Mouse (Mus musculus) testis, adult 2 months (tissue): ENCODE results near the gene 1810009A15Rik. TPM values are rescaled to one million over a fixed set of nuclear protein-coding genes. Genes with fewer than 3 reads are reported as not detected.
"Not testable (repeated sequence)": the region's sequence is repeated elsewhere in the genome, so short reads cannot be mapped to it uniquely, and the experiment has no call there.

Source experiments
- H3K27ac ChIP-seq: fragments of 200-500 bp; 2 replicates; pipeline ENCODE4 v1.5.1; 2012; ENCODE audit warnings: low read depth, low read length; ENCODE audit not compliant: control insufficient read depth, insufficient read depth
- H3K27me3 ChIP-seq: fragments of 200-500 bp; 2 replicates; pipeline ENCODE4 v1.6.1; 2012; ENCODE audit warnings: mild to moderate bottlenecking, low read length, moderate library complexity; ENCODE audit not compliant: control insufficient read depth, insufficient read depth
- H3K36me3 ChIP-seq: fragments of 200-500 bp; 2 replicates; pipeline ENCODE4 v1.6.1; 2012; ENCODE audit warnings: mild to moderate bottlenecking, low read length; ENCODE audit not compliant: control insufficient read depth, insufficient read depth
- H3K4me1 ChIP-seq: fragments of 200-500 bp; 2 replicates; pipeline ENCODE4 v1.6.1; 2012; ENCODE audit warnings: low read length; ENCODE audit not compliant: control insufficient read depth, insufficient read depth
- H3K4me3 ChIP-seq: fragments of 200-500 bp; 2 replicates; pipeline ENCODE4 v1.5.1; 2012; ENCODE audit warnings: low read depth, mild to moderate bottlenecking, low read length, moderate library complexity, mixed read lengths; ENCODE audit not compliant: control insufficient read depth
- CTCF ChIP-seq: fragments of 200-500 bp; IDR thresholded peaks from 2 replicates; pipeline ENCODE4 v1.5.1; 2012; ENCODE audit warnings: low read depth, mild to moderate bottlenecking, inconsistent platforms, low read length, moderate library complexity; ENCODE audit not compliant: control insufficient read depth, insufficient read depth, insufficient replicate concordance
- POLR2A ChIP-seq: fragments of 200-500 bp; IDR thresholded peaks from 2 replicates; pipeline ENCODE4 v1.6.1; 2012; ENCODE audit warnings: low read depth, mild to moderate bottlenecking, inconsistent platforms, low read length, moderate library complexity; ENCODE audit not compliant: control insufficient read depth
- polyA plus RNA-seq: library from polyadenylated mRNA; depleted of rRNA; stranded (reverse); fragments of >200 nt; gene quantifications from 2 replicates; pipeline ENCODE4 v1.2.3, GENCODE M21; 2012

The 1810009A15Rik gene
- polyA plus RNA-seq, 1 experiment: 48.4 TPM

DNA sequence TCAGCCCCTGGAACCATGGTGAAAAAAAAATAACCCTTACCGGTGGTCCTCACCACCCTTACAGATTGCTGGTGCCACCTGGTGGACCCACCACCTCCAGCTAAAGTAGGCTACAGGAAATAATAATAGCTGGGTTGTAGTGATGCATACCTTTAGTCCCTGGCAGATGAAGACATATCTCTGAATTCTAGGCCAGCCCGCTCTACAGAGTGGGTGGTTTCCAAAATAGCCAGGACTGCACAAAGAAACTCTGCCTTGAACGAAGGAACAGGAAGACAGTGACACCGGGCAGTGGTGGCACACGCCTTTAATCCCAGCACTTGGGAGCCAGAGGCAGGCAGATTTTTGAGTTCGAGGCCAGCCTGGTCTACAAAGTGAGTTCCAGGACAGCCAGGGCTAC is 24.4 kb upstream of the 1810009A15Rik start:
- Histone ChIP-seq H3K36me3 (no peaks in the 10 kb centered on the region), H3K27ac (no peak overlapping the region)
- TF ChIP-seq CTCF (no peak), POLR2A (no peak)

DNA sequence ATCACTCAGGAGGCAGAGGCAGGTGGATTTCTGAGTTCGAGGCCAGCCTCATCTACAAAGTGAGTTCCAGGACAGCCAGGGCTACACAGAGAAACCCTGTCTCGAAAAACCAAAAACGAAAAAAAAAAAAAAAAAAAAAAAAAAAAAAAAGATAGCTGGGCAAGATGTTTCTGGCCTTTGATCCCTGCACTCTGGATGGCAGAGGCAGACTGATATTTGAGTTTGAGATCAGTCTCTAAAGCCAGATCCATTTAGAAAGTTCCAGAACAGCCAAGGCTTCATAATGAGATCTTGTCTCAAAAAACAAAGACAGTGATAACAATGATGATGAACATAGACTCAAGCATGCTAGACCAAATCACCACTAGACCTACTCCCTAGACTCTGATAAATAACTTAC is 18.3 kb upstream of the 1810009A15Rik start:
- not testable (repeated sequence) for H3K36me3 ChIP-seq, H3K4me1 ChIP-seq, H3K4me3 ChIP-seq, H3K27ac ChIP-seq, H3K27me3 ChIP-seq

More for the DNA sequence above, 24.4 kb upstream of the 1810009A15Rik start:
- H3K4me1 ChIP-seq: no peaks in the 10 kb centered on the region
- no peaks in the 10 kb centered on the region for H3K27me3 ChIP-seq
- H3K4me3 ChIP-seq: no peak overlapping the region

DNA sequence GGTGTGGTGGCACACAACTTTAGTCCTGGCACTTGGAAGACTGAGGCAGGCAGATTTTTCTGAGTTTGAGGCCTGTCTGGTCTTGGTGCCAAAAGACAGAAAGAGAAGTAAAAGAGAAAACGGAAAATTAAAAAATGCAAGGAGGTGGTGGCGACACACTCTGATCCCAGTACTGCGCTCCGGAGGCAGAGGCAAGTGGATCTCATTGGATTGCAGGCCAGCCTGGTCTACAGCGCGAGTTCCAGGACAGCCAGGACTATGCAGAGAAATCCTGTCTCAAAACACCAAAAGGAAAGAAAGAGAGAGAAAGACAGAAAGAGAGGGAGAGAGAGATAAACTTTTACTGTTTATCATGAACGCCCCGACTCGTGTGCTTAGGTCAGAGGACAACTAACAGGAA is 17.8 kb upstream of the 1810009A15Rik start:
- peak overlapping the region; percentile 87 for H3K4me3 ChIP-seq
- peaks cover 6% of the 10 kb centered on the region for H3K4me1 ChIP-seq
- TF ChIP-seq CTCF: no peak
- no peak for TF ChIP-seq POLR2A
- H3K27ac ChIP-seq: peak overlapping the region; percentile 93
- H3K36me3 ChIP-seq: peaks cover 6% of the 10 kb centered on the region
- H3K27me3 ChIP-seq: no peaks in the 10 kb centered on the region

DNA sequence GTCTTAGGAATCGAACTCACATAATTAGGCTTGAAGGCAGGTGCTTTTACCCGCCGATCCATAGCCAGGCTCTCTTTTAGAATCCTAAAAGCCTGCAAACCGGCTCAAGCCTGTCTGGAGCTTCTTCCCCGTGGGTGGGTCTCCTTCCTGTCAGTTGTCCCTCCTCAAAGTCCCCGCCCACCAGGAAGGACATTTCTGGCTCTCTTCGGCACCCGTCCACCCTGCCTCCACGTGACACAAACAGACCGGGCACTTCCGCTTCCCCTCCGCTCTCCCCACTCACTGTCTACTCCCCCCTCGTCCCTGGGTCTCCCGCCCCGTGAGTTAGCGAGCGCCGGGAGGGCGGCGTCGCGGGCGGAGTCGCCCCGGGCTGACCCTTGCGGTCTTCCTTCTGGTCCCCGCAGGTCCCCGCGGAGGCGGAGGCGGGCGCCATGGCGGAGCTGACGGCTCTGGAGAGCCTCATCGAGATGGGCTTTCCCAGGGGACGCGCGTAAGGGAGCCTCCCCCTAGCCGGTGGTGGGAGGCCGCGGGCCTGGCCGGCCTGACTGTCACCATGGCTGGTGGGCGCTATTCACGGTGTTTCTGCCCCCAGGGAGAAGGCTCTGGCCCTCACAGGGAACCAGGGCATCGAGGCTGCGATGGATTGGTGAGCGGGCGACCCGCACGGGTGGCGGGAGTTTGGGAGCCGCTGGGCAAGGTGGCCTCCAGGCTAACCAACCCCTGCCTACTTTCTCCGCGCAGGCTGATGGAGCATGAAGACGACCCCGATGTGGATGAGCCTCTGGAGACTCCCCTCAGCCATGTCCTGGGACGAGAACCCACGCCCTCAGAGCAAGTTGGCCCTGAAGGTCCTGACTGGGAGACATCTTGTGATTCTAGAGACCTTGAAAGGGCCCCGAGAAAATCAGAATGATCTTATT is 17.1 kb upstream of the 1810009A15Rik start, which contains the start of gene Ubxn1:
Ubxn1 (plus strand) TSS at position 230 of the 920 bp plus-strand sequence.
- H3K36me3 ChIP-seq: peaks cover 6% of the 10 kb centered on the region
- TF ChIP-seq CTCF: no peak
- TF ChIP-seq POLR2A: peak; percentile 90
- H3K27ac ChIP-seq: peak within 1 kb of the TSS; percentile 93
- peaks cover 6% of the 10 kb centered on the region for H3K4me1 ChIP-seq
- peak within 1 kb of the TSS; percentile 87 for H3K4me3 ChIP-seq
- no peaks in the 10 kb centered on the region for H3K27me3 ChIP-seq

DNA sequence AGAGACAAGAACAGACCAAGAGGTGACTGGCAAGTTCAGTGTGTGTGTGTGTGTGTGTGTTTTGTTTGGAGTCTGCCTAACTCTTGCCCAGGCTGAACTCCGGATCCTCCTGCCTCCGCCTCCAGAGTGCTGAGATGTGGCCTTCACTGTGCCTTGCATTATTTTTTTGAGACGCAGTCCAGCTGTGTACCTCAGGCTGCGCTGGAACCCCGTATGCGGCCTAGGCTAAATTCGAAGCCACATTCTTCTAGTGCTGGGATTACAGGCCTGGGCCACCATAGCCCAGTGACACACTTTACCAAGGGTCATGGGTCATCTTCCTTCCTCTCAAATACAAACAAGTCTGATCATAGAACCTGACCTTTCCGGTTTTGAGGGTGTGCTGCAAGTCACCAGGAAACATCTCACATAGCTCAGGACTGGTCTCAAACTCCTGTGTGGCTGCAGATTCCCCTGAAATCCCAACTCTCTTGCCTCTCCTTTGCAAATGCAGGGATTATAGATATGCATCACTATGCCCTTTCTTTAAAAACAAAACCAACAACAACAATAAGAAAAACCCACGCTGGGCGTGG is 16.3 kb upstream of the 1810009A15Rik start:
- no peak for TF ChIP-seq CTCF
- TF ChIP-seq POLR2A: no peak
- H3K27me3 ChIP-seq: no peaks in the 10 kb centered on the region
- H3K36me3 ChIP-seq: peaks cover 6% of the 10 kb centered on the region
- peak overlapping the region; percentile 41; the same call in 1 of the 2 replicates for H3K27ac ChIP-seq
- peak overlapping the region; percentile 87 for H3K4me3 ChIP-seq
- H3K4me1 ChIP-seq: peaks cover 6% of the 10 kb centered on the region

DNA sequence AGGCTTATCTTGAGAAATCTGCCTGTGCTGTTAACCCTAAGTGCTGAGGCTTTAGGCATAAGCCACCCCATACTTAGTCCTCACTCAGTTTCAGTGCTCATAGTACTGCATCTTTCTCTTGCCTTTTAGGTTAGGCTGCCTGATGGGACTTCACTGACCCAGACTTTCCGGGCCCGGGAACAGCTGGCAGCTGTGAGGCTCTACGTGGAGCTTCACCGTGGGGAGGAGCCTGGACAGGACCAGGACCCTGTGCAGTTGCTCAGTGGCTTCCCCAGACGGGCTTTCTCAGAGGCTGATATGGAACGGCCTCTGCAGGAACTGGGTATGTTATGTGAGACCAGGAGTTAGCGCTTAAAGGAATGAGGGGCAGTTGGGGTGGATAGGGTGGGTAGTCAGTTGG is 13.6 kb upstream of the 1810009A15Rik start:
- Histone ChIP-seq H3K4me1 (peaks cover 6% of the 10 kb centered on the region), H3K36me3 (peaks cover 6% of the 10 kb centered on the region), H3K27ac (no peak overlapping the region), H3K27me3 (no peaks in the 10 kb centered on the region), H3K4me3 (no peak overlapping the region)
- no peak for TF ChIP-seq POLR2A
- no peak for TF ChIP-seq CTCF

DNA sequence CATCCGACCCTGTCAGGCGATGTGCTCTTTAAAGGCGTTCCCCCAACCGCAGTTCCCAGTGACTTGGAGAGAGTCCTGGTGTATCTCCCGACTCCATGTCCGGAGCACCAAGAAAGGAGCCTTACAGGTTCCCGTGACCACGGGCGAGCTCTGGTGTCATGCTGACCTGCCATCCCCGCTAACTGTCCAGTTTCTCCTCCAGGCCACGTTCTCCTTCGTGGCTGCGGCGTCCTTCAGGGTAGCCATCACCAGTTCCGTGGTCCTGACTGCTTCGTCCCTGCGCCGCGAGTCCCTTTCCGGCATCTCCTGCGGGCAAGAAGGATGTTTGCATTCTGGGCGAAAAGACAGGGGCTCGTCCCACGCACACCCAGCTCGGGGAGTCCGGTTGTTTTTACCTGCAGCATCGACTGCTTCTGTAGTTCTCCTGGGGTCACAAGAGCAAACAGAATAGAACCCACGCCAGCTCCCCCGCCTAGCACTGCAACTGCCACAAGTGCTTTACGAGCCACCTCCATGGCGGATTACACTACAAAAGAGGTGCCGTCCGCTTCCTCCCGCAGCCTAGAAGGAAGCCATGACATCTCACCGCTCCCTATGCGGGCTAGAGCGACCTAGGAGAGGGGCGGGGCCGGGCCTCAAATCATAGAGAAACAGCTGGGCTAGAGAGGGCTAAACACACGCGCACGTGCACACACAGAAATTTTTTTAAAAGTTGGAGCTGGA is 8.2 kb upstream of the 1810009A15Rik start, which contains the start of gene Uqcc3:
Uqcc3 (minus strand) TSS at position 613 of the 723 bp plus-strand sequence.
- Histone ChIP-seq H3K36me3 (no peaks in the 10 kb centered on the region; the same call in 1 of the 2 replicates), H3K27me3 (no peaks in the 10 kb centered on the region), H3K4me3 (peak within 1 kb of the TSS; percentile 92), H3K27ac (peak within 1 kb of the TSS; percentile 87), H3K4me1 (peaks cover 3% of the 10 kb centered on the region)
- TF ChIP-seq CTCF: no peak
- peak; percentile 69 for TF ChIP-seq POLR2A
